Mouse (Mus musculus) cerebellum, adult 11 months (tissue): ENCODE measurements around the gene Edf1.

ENCODE experiments used
- DNase-seq: peaks from one replicate; pipeline ENCODE4 v3.0.0; 2022

Edf1 gene

GRCm38 (mm10) chr2:25565741-25566140 lies 8.1 kb downstream of the Edf1 start:
- no peak for DNase-seq

- no peak for DNase-seq
These were observed 8.9 kb downstream of the Edf1 start for GRCm38 (mm10) chr2:25566558-25566957.

GRCm38 (mm10) chr2:25568473-25569019 lies 10.9 kb downstream of the Edf1 start:
- DNase-seq: no peak

GRCm38 (mm10) chr2:25569323-25569722 lies 11.7 kb downstream of the Edf1 start:
- no peak for DNase-seq

- DNase-seq: no peak
These were observed 13.6 kb downstream of the Edf1 start for GRCm38 (mm10) chr2:25571221-25571620.

- DNase-seq: peak; percentile 21
These were observed 15.4 kb downstream of the Edf1 start for GRCm38 (mm10) chr2:25573068-25573467.

- DNase-seq: peak; percentile 47
These were observed 16.5 kb downstream of the Edf1 start for GRCm38 (mm10) chr2:25574136-25574535.

GRCm38 (mm10) chr2:25574579-25575431 lies 17.2 kb downstream of the Edf1 start, which contains the start of the genes Mamdc4 and Phpt1:
Gene Mamdc4, minus strand, starts transcription at chr2:25574845.
Gene Phpt1, minus strand, starts transcription at chr2:25575224.
- DNase-seq: peak; percentile 94

- peak; percentile 66 for DNase-seq
These were observed 17.9 kb downstream of the Edf1 start for GRCm38 (mm10) chr2:25575432-25576027.

GRCm38 (mm10) chr2:25576028-25576850 lies 18.6 kb downstream of the Edf1 start:
- DNase-seq: peak; percentile 33

GRCm38 (mm10) chr2:25576965-25577891 lies 19.6 kb downstream of the Edf1 start:
- peak; percentile 59 for DNase-seq

- peak; percentile 56 for DNase-seq
These were observed 20.5 kb downstream of the Edf1 start for GRCm38 (mm10) chr2:25577951-25578795.

- peak; percentile 66 for DNase-seq
These were observed 21.4 kb downstream of the Edf1 start for GRCm38 (mm10) chr2:25578796-25579736.

GRCm38 (mm10) chr2:25579737-25580460 lies 22.3 kb downstream of the Edf1 start:
- peak; percentile 80 for DNase-seq

- DNase-seq: peak; percentile 46
These were observed 23.0 kb downstream of the Edf1 start for GRCm38 (mm10) chr2:25580621-25581101.

GRCm38 (mm10) chr2:25581294-25581864 lies 23.7 kb downstream of the Edf1 start, which contains the start of gene Ajm1:
Gene Ajm1, minus strand, starts transcription at chr2:25581757.
- peak; percentile 83 for DNase-seq

- peak; percentile 90 for DNase-seq
These were observed 24.3 kb downstream of the Edf1 start for GRCm38 (mm10) chr2:25581901-25582301.

GRCm38 (mm10) chr2:25582466-25583119 lies 24.9 kb downstream of the Edf1 start:
- DNase-seq: peak; percentile 62
